Mouse (Mus musculus): ENCODE results near the gene Spata1. TPM values are rescaled to one million over a fixed set of nuclear protein-coding genes. Genes with fewer than 3 reads are reported as not detected.

Spata1 gene
- total and polyA plus RNA-seq, 3 experiments: 1.6 to 20.4 (median 14.9) TPM

GRCm38 (mm10) chr3:146473741-146474140 lies 25.8 kb downstream of the Spata1 start:
- no peak for ATAC-seq (ENCODE audit: extremely low read depth, insufficient number of reproducible peaks, low FRiP score, poor library complexity, severe bottlenecking)
- Histone ChIP-seq H3K27me3 (ENCODE audit: insufficient read depth, low read length) (no peaks in the 10 kb centered on the region), H3K9me3 (replicated peaks) (no peaks in the 10 kb centered on the region), H3K4me3 (ENCODE audit: low read depth, low read length) (no peak overlapping the region), H3K36me3 (replicated peaks) (no peaks in the 10 kb centered on the region), H3K4me1 (ENCODE audit: insufficient read depth, low read depth, low read length) (no peaks in the 10 kb centered on the region)
- DNase-seq (ENCODE audit: low spot score): no peak
- TF ChIP-seq TAL1 (conservative IDR thresholded peaks at IDR 0.05; ENCODE audit: low read depth, low read length) (no peak), GATA2 (IDR thresholded peaks at IDR 0.05; ENCODE audit: borderline replicate concordance, low read depth, low read length) (no peak), GATA1 (IDR thresholded peaks at IDR 0.05; ENCODE audit: borderline replicate concordance, low read length) (no peak), CTCF (IDR thresholded peaks at IDR 0.05; ENCODE audit: low read depth, low read length) (no peak)

DNA sequence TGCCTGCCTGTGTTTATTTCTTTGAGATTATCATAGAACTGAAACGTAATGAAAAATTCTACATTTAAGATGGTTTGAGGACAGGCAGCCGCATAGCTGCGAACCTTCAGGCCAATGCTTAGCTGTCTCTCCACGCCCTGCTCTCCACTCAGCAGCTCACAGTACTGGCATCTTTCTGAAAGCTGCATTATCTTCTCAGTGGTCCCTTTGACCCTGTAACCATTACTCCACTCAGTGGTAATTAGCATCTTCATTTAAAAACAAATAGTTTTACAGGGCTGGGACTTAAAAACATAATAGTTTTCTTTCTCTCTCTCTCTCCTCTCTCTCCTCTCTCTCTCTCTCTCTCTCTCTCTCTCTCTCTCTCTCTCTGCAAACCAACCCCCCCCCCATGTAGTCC lies 26.9 kb downstream of the Spata1 start:
- Histone ChIP-seq H3K4me3 (ENCODE audit: low read depth, low read length) (no peak overlapping the region), H3K9me3 (replicated peaks) (no peaks in the 10 kb centered on the region), H3K36me3 (replicated peaks) (no peaks in the 10 kb centered on the region), H3K27me3 (ENCODE audit: insufficient read depth, low read length) (no peaks in the 10 kb centered on the region), H3K4me1 (ENCODE audit: insufficient read depth, low read depth, low read length) (no peaks in the 10 kb centered on the region)
- no peak for TF ChIP-seq CTCF (IDR thresholded peaks at IDR 0.05; ENCODE audit: low read depth, low read length)
- no peak for TF ChIP-seq POLR2AphosphoS5 (IDR thresholded peaks at IDR 0.05; ENCODE audit: insufficient replicate concordance, low read depth, low read length)
- no peak for TF ChIP-seq GATA1 (IDR thresholded peaks at IDR 0.05; ENCODE audit: borderline replicate concordance, low read length)
- TF ChIP-seq TAL1 (conservative IDR thresholded peaks at IDR 0.05; ENCODE audit: low read depth, low read length): no peak
- no peak for TF ChIP-seq GATA2 (IDR thresholded peaks at IDR 0.05; ENCODE audit: borderline replicate concordance, low read depth, low read length)
- ATAC-seq (ENCODE audit: extremely low read depth, insufficient number of reproducible peaks, low FRiP score, poor library complexity, severe bottlenecking) (no peak), DNase-seq (ENCODE audit: low spot score) (no peak)

GRCm38 (mm10) chr3:146469226-146469625 lies 30.3 kb downstream of the Spata1 start:
- TF ChIP-seq CTCF (IDR thresholded peaks at IDR 0.05; ENCODE audit: low read depth, low read length) (no peak), GATA2 (IDR thresholded peaks at IDR 0.05; ENCODE audit: borderline replicate concordance, low read depth, low read length) (no peak), GATA1 (IDR thresholded peaks at IDR 0.05; ENCODE audit: borderline replicate concordance, low read length) (no peak), POLR2AphosphoS5 (IDR thresholded peaks at IDR 0.05; ENCODE audit: insufficient replicate concordance, low read depth, low read length) (no peak), TAL1 (conservative IDR thresholded peaks at IDR 0.05; ENCODE audit: low read depth, low read length) (no peak)
- H3K4me1 ChIP-seq (ENCODE audit: insufficient read depth, low read depth, low read length): no peaks in the 10 kb centered on the region
- no peaks in the 10 kb centered on the region for H3K27me3 ChIP-seq (ENCODE audit: insufficient read depth, low read length)
- ATAC-seq (ENCODE audit: extremely low read depth, insufficient number of reproducible peaks, low FRiP score, poor library complexity, severe bottlenecking) (no peak), DNase-seq (ENCODE audit: low spot score) (no peak)
- no peak overlapping the region for H3K4me3 ChIP-seq (ENCODE audit: low read depth, low read length)
- peaks cover 8% of the 10 kb centered on the region for H3K36me3 ChIP-seq (replicated peaks)
- H3K9me3 ChIP-seq (replicated peaks): no peaks in the 10 kb centered on the region

DNA sequence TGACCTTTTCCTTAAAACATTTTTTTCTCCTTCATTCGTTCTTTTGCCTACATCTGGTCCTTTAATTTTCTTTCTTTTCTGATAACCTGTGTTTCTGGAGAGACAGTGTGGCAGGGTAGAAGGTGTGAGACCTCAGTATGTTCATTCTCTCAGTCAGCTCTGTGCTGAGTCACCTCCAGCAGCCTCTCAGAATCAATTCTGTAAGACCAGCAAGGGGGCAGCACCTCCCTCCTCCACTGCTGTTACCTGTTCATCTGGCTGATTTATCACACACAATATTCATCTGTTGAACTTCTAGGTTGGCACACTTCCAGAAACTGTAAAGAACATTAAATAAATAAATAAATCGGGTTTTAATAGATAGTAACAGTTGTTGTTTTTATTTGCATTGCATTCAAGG lies 36.6 kb downstream of the Spata1 start:
- H3K4me3 ChIP-seq (ENCODE audit: low read depth, low read length): no peak overlapping the region
- no peaks in the 10 kb centered on the region for H3K27me3 ChIP-seq (ENCODE audit: insufficient read depth, low read length)
- peaks cover 2% of the 10 kb centered on the region; the same call in 1 of the 2 replicates for H3K4me1 ChIP-seq (ENCODE audit: insufficient read depth, low read depth, low read length)
- H3K9me3 ChIP-seq (replicated peaks): no peaks in the 10 kb centered on the region
- peaks cover 26% of the 10 kb centered on the region for H3K36me3 ChIP-seq (replicated peaks)
- ATAC-seq (ENCODE audit: extremely low read depth, insufficient number of reproducible peaks, low FRiP score, poor library complexity, severe bottlenecking) (peak; percentile 45; the same call in 1 of the 2 replicates), DNase-seq (ENCODE audit: low spot score) (no peak)
- no peak for TF ChIP-seq TAL1 (conservative IDR thresholded peaks at IDR 0.05; ENCODE audit: low read depth, low read length)
- no peak for TF ChIP-seq POLR2AphosphoS5 (IDR thresholded peaks at IDR 0.05; ENCODE audit: insufficient replicate concordance, low read depth, low read length)
- TF ChIP-seq GATA2 (IDR thresholded peaks at IDR 0.05; ENCODE audit: borderline replicate concordance, low read depth, low read length): no peak
- TF ChIP-seq GATA1 (IDR thresholded peaks at IDR 0.05; ENCODE audit: borderline replicate concordance, low read length): no peak
- TF ChIP-seq CTCF (IDR thresholded peaks at IDR 0.05; ENCODE audit: low read depth, low read length): no peak

DNA sequence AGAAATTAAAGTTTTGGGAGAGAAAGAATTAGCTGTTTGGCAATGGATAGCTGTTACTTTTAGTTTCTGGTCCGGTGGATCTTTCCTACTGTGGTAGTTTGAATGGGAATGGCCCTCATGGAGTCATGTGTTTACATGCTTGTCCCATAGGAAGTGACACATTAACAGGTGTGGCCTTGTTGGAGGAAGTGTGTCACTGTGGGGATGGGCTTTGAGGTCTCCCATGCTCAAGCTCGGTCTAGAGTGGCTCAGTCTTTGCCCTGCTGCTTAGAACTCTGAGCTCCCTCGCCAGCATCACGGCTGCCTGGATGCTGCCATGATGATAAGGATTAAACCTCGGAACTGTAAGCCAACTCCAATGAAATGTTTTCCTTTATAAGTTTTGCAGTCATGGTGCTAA lies 48.2 kb downstream of the Spata1 start:
- no peak for DNase-seq (ENCODE audit: low spot score)
- peak overlapping the region; percentile 41; the same call in 1 of the 2 replicates for H3K4me3 ChIP-seq (ENCODE audit: low read depth, low read length)
- TF ChIP-seq POLR2AphosphoS5 (IDR thresholded peaks at IDR 0.05; ENCODE audit: insufficient replicate concordance, low read depth, low read length) (no peak), GATA2 (IDR thresholded peaks at IDR 0.05; ENCODE audit: borderline replicate concordance, low read depth, low read length) (no peak), GATA1 (IDR thresholded peaks at IDR 0.05; ENCODE audit: borderline replicate concordance, low read length) (no peak), CTCF (IDR thresholded peaks at IDR 0.05; ENCODE audit: low read depth, low read length) (no peak), TAL1 (conservative IDR thresholded peaks at IDR 0.05; ENCODE audit: low read depth, low read length) (no peak)

GRCm38 (mm10) chr3:146450371-146450841 lies 49.1 kb downstream of the Spata1 start:
- H3K36me3 ChIP-seq (replicated peaks): peaks cover 22% of the 10 kb centered on the region
- H3K9me3 ChIP-seq (replicated peaks): peaks cover 6% of the 10 kb centered on the region
- H3K4me3 ChIP-seq (ENCODE audit: low read depth, low read length): peak overlapping the region; percentile 87
- ATAC-seq (ENCODE audit: extremely low read depth, insufficient number of reproducible peaks, low FRiP score, poor library complexity, severe bottlenecking) (peak; percentile 98), DNase-seq (ENCODE audit: low spot score) (peak; percentile 80)
- no peaks in the 10 kb centered on the region for H3K27me3 ChIP-seq (ENCODE audit: insufficient read depth, low read length)
- TF ChIP-seq GATA2 (IDR thresholded peaks at IDR 0.05; ENCODE audit: borderline replicate concordance, low read depth, low read length) (no peak), GATA1 (IDR thresholded peaks at IDR 0.05; ENCODE audit: borderline replicate concordance, low read length) (no peak), TAL1 (conservative IDR thresholded peaks at IDR 0.05; ENCODE audit: low read depth, low read length) (no peak), POLR2AphosphoS5 (IDR thresholded peaks at IDR 0.05; ENCODE audit: insufficient replicate concordance, low read depth, low read length) (no peak), CTCF (IDR thresholded peaks at IDR 0.05; ENCODE audit: low read depth, low read length) (no peak)
- H3K4me1 ChIP-seq (ENCODE audit: insufficient read depth, low read depth, low read length): peaks cover 21% of the 10 kb centered on the region

More for the DNA sequence above, 48.2 kb downstream of the Spata1 start:
- Histone ChIP-seq H3K27me3 (ENCODE audit: insufficient read depth, low read length) (no peaks in the 10 kb centered on the region), H3K4me1 (ENCODE audit: insufficient read depth, low read depth, low read length) (peaks cover 21% of the 10 kb centered on the region), H3K36me3 (replicated peaks) (peaks cover 21% of the 10 kb centered on the region), H3K9me3 (replicated peaks) (no peaks in the 10 kb centered on the region)
- no peak for ATAC-seq (ENCODE audit: extremely low read depth, insufficient number of reproducible peaks, low FRiP score, poor library complexity, severe bottlenecking)

Measured in G1E (cell line).